Mouse (Mus musculus): ENCODE data around the gene Abhd16b.

Gene Abhd16b

DNA sequence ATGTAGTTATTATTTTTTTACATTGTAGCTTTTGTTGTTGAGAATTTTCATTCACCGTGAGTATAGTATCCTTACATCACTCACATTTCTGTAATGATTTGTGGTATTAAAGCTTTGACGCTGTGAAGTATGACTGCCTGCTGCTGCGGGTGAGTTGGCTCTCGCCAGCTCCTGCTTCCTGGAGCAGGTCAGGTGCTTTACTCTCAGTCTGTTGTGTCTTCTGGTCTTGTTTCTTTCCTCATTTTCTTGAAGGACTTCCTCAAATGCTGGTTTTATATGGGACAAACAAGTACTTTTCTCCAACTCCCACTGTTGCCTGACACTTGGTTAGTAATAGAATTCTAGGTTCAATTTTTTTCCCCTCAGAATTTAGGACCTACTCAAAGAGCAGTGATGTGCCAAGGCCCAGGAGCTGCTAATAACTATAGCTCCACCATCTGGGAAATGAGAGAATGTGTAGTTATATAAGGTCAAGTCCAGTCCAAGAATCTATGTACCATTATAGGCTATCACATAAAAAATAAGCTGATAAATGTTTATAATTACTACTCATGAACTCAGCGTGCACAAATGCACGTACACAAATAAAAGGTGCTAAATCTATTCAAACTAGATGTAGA, 48.9 kb downstream of the Abhd16b start:
- DNase-seq (ENCODE audit: low spot score): no peak
